Mouse (Mus musculus): ENCODE results near the gene Jund. TPM values are rescaled to one million over a fixed set of nuclear protein-coding genes. Genes with fewer than 3 reads are reported as not detected.

The Jund gene
- total and polyA plus RNA-seq, 3 experiments, result 191 to 283 (median 279) TPM

- TF ChIP-seq MAZ (IDR thresholded peaks at IDR 0.05; ENCODE audit: low read depth, low read length) (no peak), RCOR1 (conservative IDR thresholded peaks at IDR 0.05; ENCODE audit: low read depth, low read length) (no peak)
Measured at GRCm38 (mm10) chr8:70747211-70747890, 48.6 kb downstream of the Jund start (continued).

- dilution Hi-C loops (cut with MboI; ENCODE audit: extremely low pct_ligation_motif_present, extremely low pct_unique_long_range_greater_than_20kb, low sequenced_read_pairs), result no loop called here
Measured at GRCm38 (mm10) chr8:70748246-70749096, 49.7 kb downstream of the Jund start.

GRCm38 (mm10) chr8:70749097-70749674, 50.4 kb downstream of the Jund start:
- no peak overlapping the region for H3K9ac ChIP-seq (ENCODE audit: insufficient read depth, low read depth)
- H3K4me1 ChIP-seq (ENCODE audit: control insufficient read depth in 1 of 2, insufficient read depth in 2 of 2), result peaks cover 3 to 36% of the 10 kb centered on the region in 2 experiments
- no peak for DNase-seq (ENCODE audit: extremely low read depth)
- in situ Hi-C loops (cut with MboI; ENCODE audit: low pct_ligation_motif_present, low pct_unique_long_range_greater_than_20kb, low sequenced_read_pairs) (no loop called here), dilution Hi-C loops (cut with MboI; ENCODE audit: extremely low pct_ligation_motif_present, extremely low pct_unique_long_range_greater_than_20kb, low sequenced_read_pairs) (no loop called here)
- H3K4me3 ChIP-seq (replicated peaks in 1 of 3; ENCODE audit: low read depth in 2 of 3, low read length in 2 of 3, poor library complexity in 1 of 3), result no peak overlapping the region
- no peak overlapping the region for H3K27ac ChIP-seq (ENCODE audit: insufficient read depth, low read depth)
- H3K4me2 ChIP-seq (ENCODE audit: insufficient read depth, low read depth, poor library complexity, severe bottlenecking), result no peak overlapping the region
- H3K36me3 ChIP-seq (replicated peaks in 1 of 2; ENCODE audit: control insufficient read depth in 1 of 2, insufficient read depth in 1 of 2, low read length in 1 of 2), result peaks cover 4 to 45% of the 10 kb centered on the region in 2 experiments
- TF ChIP-seq CHD1 (IDR thresholded peaks at IDR 0.05; ENCODE audit: low read depth, low read length) (no peak), POLR2A (IDR thresholded peaks at IDR 0.05; ENCODE audit: low read depth, low read length) (no peak), JUN (IDR thresholded peaks at IDR 0.05; ENCODE audit: insufficient read depth, low read depth, low read length) (no peak), ZKSCAN1 (IDR thresholded peaks at IDR 0.05; ENCODE audit: borderline replicate concordance, low read depth, low read length) (no peak), RCOR1 (conservative IDR thresholded peaks at IDR 0.05; ENCODE audit: low read depth, low read length) (no peak), SMC3 (IDR thresholded peaks at IDR 0.05; ENCODE audit: low read depth, low read length) (no peak), POLR2AphosphoS2 (IDR thresholded peaks at IDR 0.05; ENCODE audit: low read depth, low read length) (no peak), PAX5 (IDR thresholded peaks at IDR 0.05; ENCODE audit: low read length) (no peak), TCF12 (IDR thresholded peaks at IDR 0.05; ENCODE audit: low read depth, low read length) (no peak), E2F4 (IDR thresholded peaks at IDR 0.05; ENCODE audit: insufficient replicate concordance, low read depth, low read length) (no peak), IRF4 (IDR thresholded peaks at IDR 0.05; ENCODE audit: low read depth, low read length) (no peak), JUND (conservative IDR thresholded peaks at IDR 0.05; ENCODE audit: low read depth, low read length) (no peak), NELFE (IDR thresholded peaks at IDR 0.05; ENCODE audit: low read depth, low read length) (no peak), ZC3H11A (IDR thresholded peaks at IDR 0.05; ENCODE audit: low read depth, low read length) (no peak), MYC (IDR thresholded peaks at IDR 0.05; ENCODE audit: low read depth, low read length) (no peak), SIN3A (IDR thresholded peaks at IDR 0.05; ENCODE audit: low read length) (no peak), GABPA (IDR thresholded peaks at IDR 0.05; ENCODE audit: insufficient replicate concordance, low read depth, low read length) (no peak), MAZ (IDR thresholded peaks at IDR 0.05; ENCODE audit: low read depth, low read length) (no peak)
- no peaks in the 10 kb centered on the region for H3K9me3 ChIP-seq (replicated peaks; ENCODE audit: low read length)
- H3K79me2 ChIP-seq (replicated peaks; ENCODE audit: control insufficient read depth, extremely low read depth, insufficient read depth, poor library complexity, severe bottlenecking), result no peaks in the 10 kb centered on the region
- no peaks in the 10 kb centered on the region for H3K27me3 ChIP-seq (replicated peaks)

More at GRCm38 (mm10) chr8:70748246-70749096, 49.7 kb downstream of the Jund start:
- no peak for DNase-seq (ENCODE audit: extremely low read depth)
- H3K9me3 ChIP-seq (replicated peaks; ENCODE audit: low read length), result no peaks in the 10 kb centered on the region
- H3K9ac ChIP-seq (ENCODE audit: insufficient read depth, low read depth), result no peak overlapping the region
- TF ChIP-seq SMC3 (IDR thresholded peaks at IDR 0.05; ENCODE audit: low read depth, low read length) (no peak), MEF2A (IDR thresholded peaks at IDR 0.05; ENCODE audit: borderline replicate concordance, low read depth, low read length) (no peak)
- peaks cover 3 to 29% of the 10 kb centered on the region in 2 experiments for H3K4me1 ChIP-seq (ENCODE audit: control insufficient read depth in 1 of 2, insufficient read depth in 2 of 2)
- H3K4me3 ChIP-seq (replicated peaks in 1 of 3; ENCODE audit: low read depth in 2 of 3, low read length in 2 of 3, poor library complexity in 1 of 3), result no peak overlapping the region
- in situ Hi-C loops (cut with MboI; ENCODE audit: low pct_ligation_motif_present, low pct_unique_long_range_greater_than_20kb, low sequenced_read_pairs), result no loop called here
- no peaks in the 10 kb centered on the region for H3K79me2 ChIP-seq (replicated peaks; ENCODE audit: control insufficient read depth, extremely low read depth, insufficient read depth, poor library complexity, severe bottlenecking)
- no peak overlapping the region for H3K4me2 ChIP-seq (ENCODE audit: insufficient read depth, low read depth, poor library complexity, severe bottlenecking)
- H3K27me3 ChIP-seq (replicated peaks), result no peaks in the 10 kb centered on the region
- peaks cover 4 to 48% of the 10 kb centered on the region in 2 experiments for H3K36me3 ChIP-seq (replicated peaks in 1 of 2; ENCODE audit: control insufficient read depth in 1 of 2, insufficient read depth in 1 of 2, low read length in 1 of 2)
- H3K27ac ChIP-seq (ENCODE audit: insufficient read depth, low read depth), result no peak overlapping the region

Data from CH12.LX (cell line).